Mouse (Mus musculus) cortical plate, adult 2 months (tissue): ENCODE data around the gene Slc16a3. TPM values are rescaled to one million over a fixed set of nuclear protein-coding genes. Genes with fewer than 3 reads are reported as not detected.

ENCODE experiments used
- H3K27ac ChIP-seq: fragments of 200-500 bp; 2 replicates; pipeline ENCODE4 v1.5.1; 2012; ENCODE audit warnings: low read length, control low read depth, inconsistent platforms; ENCODE audit not compliant: insufficient read depth
- H3K4me1 ChIP-seq: fragments of 200-500 bp; 2 replicates; pipeline ENCODE4 v1.6.1; 2011; ENCODE audit warnings: low read length; ENCODE audit not compliant: control insufficient read depth, insufficient read depth
- H3K4me3 ChIP-seq: fragments of 200-500 bp; 2 replicates; pipeline ENCODE4 v1.5.1; 2011; ENCODE audit warnings: mild to moderate bottlenecking, low read length, control low read depth; ENCODE audit not compliant: insufficient read depth
- CTCF ChIP-seq: fragments of 200-500 bp; IDR thresholded peaks from 2 replicates; pipeline ENCODE4 v1.5.1; 2011; ENCODE audit warnings: mild to moderate bottlenecking, control low read depth, low read length; ENCODE audit not compliant: insufficient read depth; ENCODE audit errors: extremely low read depth
- POLR2A ChIP-seq: fragments of 200-500 bp; IDR thresholded peaks from 2 replicates; pipeline ENCODE4 v1.6.1; 2011; ENCODE audit warnings: mild to moderate bottlenecking, low read length, control low read depth; ENCODE audit not compliant: insufficient read depth; ENCODE audit errors: extremely low read depth
- polyA plus RNA-seq: library from polyadenylated mRNA; depleted of rRNA; stranded (reverse); fragments of >200 nt; gene quantifications from 2 replicates; pipeline ENCODE4 v1.2.3, GENCODE M21; 2012

Slc16a3 gene
- polyA plus RNA-seq, 1 experiment: 7.1 TPM

DNA sequence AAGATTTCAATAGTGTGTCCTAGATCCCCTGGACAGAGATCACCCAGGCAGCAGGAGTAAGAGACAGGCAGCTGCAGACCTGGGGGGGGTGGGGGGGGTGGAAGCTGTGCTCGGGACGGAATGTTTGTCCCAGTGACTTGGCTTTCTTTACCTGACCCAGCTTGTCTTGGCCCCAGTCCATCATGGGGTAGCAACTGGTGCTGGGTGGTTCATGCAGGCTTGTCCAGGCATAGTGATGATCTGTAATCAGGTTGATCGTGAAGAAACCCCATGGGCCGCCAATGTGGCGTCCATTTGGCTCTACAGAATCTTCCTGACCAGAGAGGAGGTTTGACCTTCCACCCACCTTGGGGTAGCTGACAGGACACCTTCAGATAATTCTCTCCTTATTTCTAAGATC lies 2.4 kb upstream of the Slc16a3 start:
- no peak overlapping the region for H3K27ac ChIP-seq
- no peaks in the 10 kb centered on the region for H3K4me1 ChIP-seq
- no peak for TF ChIP-seq POLR2A
- no peak for TF ChIP-seq CTCF
- H3K4me3 ChIP-seq: no peak overlapping the region

DNA sequence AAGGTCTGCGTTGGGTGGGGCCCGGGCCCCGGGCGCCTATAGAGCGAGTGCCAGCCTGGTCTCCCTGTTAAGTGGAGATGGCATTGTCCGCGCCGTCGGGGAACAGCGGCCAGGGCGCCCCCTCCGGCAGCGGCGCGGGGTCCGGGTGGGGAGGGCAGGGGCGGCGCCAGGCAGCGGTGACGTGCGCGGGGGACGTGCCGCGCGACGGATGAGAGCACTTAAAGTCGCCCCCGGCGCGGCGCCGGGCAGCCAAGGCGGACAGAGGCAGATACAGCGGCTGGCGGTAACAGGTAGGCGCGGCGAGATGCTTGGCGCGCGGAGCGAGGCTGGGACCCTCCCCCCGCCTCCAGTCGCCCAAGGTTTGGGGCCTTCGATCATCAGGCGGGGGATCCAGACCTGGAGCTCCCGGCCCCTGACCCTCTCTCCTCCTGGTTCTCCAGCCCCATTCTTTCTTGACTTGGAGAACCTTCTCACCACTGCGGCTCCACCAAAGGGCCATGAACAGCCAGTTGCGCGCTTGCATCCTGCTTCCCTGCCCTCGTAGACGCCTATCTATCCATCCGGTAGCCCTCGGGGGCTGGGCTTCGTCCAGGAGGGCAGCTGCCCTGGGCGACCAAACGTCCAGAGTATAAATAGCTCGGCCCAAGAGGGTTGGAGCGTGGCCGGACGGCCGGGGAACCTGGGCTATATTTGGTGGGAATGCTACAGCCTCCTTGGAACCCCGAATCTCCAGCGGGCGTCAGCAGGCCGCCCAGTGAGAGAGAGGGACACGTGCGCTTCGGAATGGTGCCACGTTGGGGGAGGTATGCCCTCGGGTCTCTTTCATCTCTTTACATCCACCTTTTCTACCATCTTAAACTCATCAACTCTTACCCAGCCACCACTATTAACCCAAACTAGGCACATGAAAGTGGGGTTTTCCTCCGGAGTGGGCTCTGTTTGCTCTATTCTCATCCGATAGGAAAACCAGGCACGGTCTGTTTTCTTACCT lies 876 bp downstream of the Slc16a3 start:
- Histone ChIP-seq H3K4me3 (peak overlapping the region; percentile 15), H3K4me1 (no peaks in the 10 kb centered on the region), H3K27ac (no peak overlapping the region)
- TF ChIP-seq CTCF (no peak), POLR2A (no peak)

GRCm38 (mm10) chr11:120949863-120950262 lies 1.6 kb downstream of the Slc16a3 start:
- Histone ChIP-seq H3K27ac (no peak overlapping the region), H3K4me1 (no peaks in the 10 kb centered on the region), H3K4me3 (no peak overlapping the region)
- TF ChIP-seq POLR2A (no peak), CTCF (no peak)

- no peak overlapping the region for H3K27ac ChIP-seq
- TF ChIP-seq POLR2A: no peak
- TF ChIP-seq CTCF: no peak
- no peaks in the 10 kb centered on the region for H3K4me1 ChIP-seq
- peak overlapping the region; percentile 33 for H3K4me3 ChIP-seq
Observed at GRCm38 (mm10) chr11:120950281-120951202, 2.3 kb downstream of the Slc16a3 start.

GRCm38 (mm10) chr11:120951237-120951636 lies 3.0 kb downstream of the Slc16a3 start:
- Histone ChIP-seq H3K4me3 (peak overlapping the region; percentile 33), H3K27ac (no peak overlapping the region), H3K4me1 (no peaks in the 10 kb centered on the region)
- no peak for TF ChIP-seq POLR2A
- no peak for TF ChIP-seq CTCF

DNA sequence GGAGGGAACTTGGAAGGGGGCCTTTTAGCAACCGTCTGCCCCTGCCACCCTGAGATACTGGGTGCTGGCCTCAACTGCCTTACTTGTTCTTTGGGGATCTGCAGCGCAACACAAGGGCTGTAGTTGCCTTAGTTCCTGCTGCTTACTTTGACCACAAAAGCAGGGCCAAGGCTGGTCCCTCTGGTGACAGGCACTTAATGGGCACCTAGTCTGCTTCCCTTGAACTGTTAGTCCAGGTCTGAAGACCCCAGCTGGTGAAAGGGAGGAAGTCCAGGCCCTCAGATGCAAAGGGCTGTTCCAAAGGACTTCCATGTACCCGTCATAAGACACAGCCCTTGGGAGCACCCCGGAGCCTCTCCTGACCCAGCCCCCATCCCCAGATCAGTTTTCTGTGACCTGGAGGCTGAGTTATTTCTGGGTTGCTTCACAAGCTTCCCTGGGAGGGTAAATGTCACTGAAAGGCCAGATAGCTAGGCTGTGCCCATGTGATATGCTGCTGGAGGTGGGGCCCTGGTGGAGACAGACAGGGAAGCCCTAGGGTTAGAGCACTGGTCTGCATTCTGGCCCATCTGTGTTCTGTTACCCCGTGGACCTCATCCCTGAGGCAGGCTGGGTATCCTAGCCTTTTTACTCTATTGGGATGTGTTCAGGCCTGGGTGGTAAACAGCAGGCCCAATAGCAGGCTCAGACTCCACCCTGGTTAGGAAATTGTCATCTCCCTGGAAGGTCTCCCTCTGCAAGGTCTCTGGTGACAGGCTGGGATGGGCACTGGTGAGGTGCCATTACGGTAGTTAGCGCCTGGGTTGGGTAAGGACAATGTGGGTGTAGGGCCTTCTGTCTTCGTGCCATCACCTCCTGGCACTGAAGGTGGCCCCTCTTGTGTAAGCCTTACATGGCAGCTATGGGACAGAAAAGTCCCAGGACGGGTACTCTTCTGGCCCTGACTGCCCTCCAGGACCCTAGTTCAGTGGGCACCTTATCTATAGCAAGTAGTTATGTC lies 3.8 kb downstream of the Slc16a3 start:
- H3K27ac ChIP-seq: no peak overlapping the region
- H3K4me3 ChIP-seq: no peak overlapping the region; the same call in 1 of the 2 replicates
- no peak for TF ChIP-seq CTCF
- no peak for TF ChIP-seq POLR2A
- no peaks in the 10 kb centered on the region for H3K4me1 ChIP-seq

DNA sequence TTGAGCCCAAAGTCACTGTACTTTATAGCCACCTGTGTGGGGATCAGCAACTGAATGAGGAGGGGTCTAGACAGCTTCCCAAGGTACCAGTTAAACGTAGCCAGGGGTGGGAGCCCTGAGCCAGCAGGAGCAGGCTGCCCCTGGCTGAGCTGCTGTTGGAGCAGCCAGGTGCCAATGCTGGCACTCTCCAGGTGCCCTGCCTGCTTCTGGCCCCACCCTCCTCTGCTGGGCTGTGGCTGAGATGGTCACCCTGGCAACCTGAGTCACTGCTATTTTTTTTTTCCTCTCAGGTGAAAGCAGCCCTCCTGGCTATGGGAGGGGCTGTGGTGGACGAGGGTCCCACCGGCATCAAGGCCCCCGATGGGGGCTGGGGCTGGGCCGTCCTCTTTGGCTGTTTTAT lies 6.7 kb downstream of the Slc16a3 start:
- Histone ChIP-seq H3K27ac (no peak overlapping the region), H3K4me1 (no peaks in the 10 kb centered on the region), H3K4me3 (no peak overlapping the region)
- TF ChIP-seq POLR2A: no peak
- TF ChIP-seq CTCF: no peak

DNA sequence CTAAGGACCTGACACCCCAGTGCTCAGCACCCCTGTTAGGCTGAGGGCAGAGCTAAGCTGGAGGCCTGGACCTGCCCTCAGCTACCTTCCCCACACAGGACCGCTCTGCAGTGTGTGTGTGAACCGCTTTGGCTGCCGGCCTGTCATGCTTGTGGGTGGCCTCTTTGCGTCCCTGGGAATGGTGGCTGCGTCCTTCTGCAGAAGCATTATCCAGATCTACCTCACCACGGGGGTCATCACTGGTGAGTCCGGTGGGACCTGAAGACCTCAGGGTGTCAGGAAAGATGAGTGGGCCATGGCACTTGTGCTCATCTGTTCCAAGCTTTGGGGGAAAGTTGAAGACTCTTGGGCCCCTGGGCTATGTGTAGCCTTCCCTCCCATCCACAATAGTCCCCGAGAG lies 7.4 kb downstream of the Slc16a3 start:
- Histone ChIP-seq H3K27ac (no peak overlapping the region), H3K4me1 (no peaks in the 10 kb centered on the region), H3K4me3 (no peak overlapping the region)
- TF ChIP-seq CTCF: no peak
